Mouse (Mus musculus) natural killer cell, adult 2 months (primary cell): ENCODE measurements around the gene BC107364.
"Not testable (repeated sequence)": the region's sequence is repeated elsewhere in the genome, so short reads cannot be mapped to it uniquely, and the experiment has no call there.

ENCODE experiments used
- DNase-seq, 2 experiments: peaks; one replicate each; pipeline ENCODE4 v3.0.0; 2022; ENCODE audit warnings: low spot score in 2 of 2

The BC107364 gene

GRCm38 (mm10) chr3:96486064-96486827 lies 34.1 kb upstream of the BC107364 start:
- not testable (repeated sequence) for DNase-seq

GRCm38 (mm10) chr3:96485361-96485760 lies 33.3 kb upstream of the BC107364 start:
- DNase-seq = no peak

GRCm38 (mm10) chr3:96484921-96485320 lies 32.8 kb upstream of the BC107364 start:
- DNase-seq = no peak

DNA sequence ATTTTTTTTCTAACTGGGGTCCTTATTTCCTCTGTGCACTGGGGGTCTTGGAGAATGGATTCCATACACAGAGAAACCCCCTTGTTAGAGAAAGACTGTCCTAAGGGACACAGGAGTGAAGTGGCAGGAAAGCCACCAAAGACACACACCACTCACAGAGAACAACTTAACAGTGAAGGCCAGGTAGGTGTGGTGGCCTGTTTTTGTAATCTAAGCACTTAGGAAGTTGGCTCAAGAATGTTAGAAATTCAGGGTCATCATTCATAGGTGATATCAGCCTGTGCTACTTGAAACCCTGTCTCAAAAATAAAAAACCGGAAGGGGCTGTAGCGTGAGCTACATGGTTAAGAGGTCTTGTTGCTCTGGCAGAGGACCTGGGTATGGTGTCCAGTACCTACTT lies 31.8 kb upstream of the BC107364 start:
- no peak for DNase-seq

DNA sequence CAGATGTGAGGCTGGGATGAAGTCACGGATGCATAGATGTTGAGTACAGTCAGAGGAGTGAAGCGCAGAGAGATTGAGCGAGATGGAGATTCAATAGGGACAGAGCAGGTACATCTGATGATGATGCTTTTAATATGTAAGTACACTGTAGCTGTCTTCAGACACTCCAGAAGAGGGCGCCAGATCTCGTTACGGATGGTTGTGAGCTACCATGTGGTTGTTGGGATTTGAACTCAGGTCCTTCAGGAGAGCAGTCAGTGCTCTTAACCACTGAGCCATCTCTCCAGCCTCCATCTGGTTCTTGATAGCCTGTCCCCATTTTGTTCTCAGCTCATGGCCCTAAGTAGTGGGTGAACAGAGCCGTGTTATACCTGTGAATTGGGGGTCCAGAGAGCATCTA lies 30.9 kb upstream of the BC107364 start:
- DNase-seq = not testable (repeated sequence)

- no peak for DNase-seq
Observed at GRCm38 (mm10) chr3:96482451-96482850, 30.3 kb upstream of the BC107364 start.

GRCm38 (mm10) chr3:96481856-96482255 lies 29.8 kb upstream of the BC107364 start:
- no peak for DNase-seq

DNA sequence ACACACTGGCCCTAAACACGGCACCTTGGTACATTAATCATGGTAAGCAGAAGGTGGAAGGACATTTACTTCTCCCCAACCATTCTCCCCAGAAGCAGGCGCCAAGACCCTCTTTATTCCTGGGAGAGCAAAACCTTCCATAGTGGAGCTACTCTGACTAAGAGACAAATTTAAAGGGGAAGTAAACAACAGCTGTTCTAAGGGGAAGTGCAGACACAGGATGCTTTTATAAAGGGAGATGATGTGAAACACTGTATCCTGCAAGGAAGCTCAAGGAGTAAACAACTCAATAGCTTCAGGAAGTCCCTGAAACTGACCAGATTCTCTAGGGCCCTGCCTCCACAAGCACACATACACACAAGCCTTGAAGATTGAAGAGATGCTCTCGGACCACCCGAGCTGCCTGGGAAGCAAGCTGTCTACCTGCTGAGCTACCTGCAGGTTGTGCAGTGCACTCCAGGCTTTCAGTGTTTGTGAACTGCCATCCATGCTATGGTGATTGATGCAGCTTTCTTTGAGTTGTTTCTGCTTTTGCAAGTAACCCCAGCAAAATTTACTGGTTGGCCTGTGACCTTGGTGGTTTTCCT lies 28.7 kb upstream of the BC107364 start:
- DNase-seq = no peak

- DNase-seq = no peak
Observed at GRCm38 (mm10) chr3:96479249-96479648, 27.1 kb upstream of the BC107364 start.

GRCm38 (mm10) chr3:96477558-96477957 lies 25.5 kb upstream of the BC107364 start:
- no peak for DNase-seq

DNA sequence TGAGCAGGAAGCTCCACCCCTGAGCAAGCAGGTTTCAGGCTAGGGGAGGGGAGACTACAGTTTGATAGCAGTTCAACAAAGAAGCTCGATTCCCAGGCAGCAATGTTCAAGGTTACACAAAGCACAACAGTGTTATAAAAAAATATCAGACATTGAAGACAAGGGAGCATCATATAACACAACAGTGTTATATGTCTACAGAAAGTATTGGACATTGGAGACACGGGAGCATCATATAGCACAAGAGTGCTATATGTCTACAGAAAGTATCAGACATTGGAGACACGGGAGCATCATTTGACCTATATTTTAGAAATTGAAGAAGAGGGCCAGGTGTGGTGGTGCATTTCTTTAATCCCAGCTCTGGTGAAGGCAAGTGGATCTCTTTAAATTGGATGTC lies 25.0 kb upstream of the BC107364 start:
- no peak for DNase-seq

DNA sequence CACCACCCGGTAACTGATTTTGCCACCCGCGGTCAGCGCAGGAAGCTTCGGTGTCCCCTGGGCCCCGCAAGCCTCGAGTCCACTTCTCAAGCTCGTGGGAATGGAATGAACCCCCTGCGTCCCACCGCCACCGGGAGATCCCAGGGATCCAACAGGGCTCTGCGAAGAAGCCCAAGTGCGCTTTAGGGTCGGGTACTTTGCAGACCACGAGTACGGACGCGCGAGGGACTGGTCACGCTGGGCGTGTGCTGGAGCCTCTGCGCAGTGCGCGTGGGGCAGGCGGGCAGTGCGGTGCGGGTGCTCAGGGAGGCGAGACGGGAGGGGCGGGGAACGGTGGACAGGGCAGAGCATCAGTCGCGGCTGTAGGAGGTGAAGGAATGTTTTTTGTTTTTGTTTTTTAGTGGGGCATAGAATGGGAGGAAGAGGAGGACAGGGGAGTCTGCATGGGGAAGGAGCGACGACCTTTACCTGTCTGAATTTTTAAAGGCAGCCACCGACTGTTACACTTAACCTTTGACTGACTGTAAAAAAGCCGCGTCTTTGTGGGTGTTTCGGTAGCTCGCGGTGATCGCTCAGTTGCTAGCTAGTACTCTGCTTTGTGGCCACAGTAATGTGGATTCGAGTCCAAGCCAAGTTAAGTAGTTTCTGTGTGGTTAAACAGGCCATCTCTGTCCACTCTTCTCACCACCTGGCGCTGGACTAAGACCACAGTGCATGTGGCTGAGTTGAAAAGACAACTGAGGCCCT lies 23.0 kb upstream of the BC107364 start:
- DNase-seq = no peak

DNA sequence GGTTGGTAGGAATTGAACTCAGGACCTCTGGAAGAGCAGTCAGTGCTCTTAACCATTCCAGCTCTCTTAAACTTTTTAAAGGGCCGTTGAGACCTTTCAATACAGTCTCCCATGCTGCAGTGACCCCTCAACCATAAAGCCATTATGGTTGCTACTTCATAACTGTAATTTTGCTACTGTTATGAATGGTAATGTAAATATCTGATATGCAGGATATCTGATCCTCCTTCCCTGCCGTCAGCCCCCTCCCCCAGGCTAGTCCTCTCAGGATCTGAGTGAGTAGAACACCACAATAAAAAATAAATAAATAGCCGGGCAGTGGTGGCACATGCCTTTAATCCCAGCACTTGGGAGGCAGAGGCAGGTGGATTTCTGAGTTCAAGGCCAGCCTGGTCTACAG lies 21.4 kb upstream of the BC107364 start:
- not testable (repeated sequence) for DNase-seq

- no peak for DNase-seq
Observed at GRCm38 (mm10) chr3:96472066-96472465, 20.0 kb upstream of the BC107364 start.

DNA sequence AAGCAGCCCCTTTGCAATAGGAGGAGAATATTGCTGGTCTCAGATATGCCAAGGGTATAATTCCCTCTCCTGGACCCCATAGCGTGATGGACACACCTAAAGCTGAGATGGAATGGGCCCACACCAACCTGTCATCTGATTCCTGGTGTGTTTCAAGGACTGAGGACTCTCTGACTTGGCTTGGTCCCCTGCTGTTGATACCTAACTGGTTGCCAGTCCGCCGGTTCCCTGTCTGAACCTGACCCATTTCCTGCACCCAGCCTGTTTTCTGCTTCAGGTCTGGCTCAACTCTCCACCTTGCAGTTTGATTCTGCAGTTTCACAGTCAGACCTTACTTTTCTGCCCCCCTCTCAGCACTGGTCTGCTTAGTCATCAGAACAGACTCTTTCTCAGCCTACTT lies 17.5 kb upstream of the BC107364 start:
- no peak for DNase-seq

- not testable (repeated sequence) for DNase-seq
Observed at GRCm38 (mm10) chr3:96468335-96468734, 16.2 kb upstream of the BC107364 start.

DNA sequence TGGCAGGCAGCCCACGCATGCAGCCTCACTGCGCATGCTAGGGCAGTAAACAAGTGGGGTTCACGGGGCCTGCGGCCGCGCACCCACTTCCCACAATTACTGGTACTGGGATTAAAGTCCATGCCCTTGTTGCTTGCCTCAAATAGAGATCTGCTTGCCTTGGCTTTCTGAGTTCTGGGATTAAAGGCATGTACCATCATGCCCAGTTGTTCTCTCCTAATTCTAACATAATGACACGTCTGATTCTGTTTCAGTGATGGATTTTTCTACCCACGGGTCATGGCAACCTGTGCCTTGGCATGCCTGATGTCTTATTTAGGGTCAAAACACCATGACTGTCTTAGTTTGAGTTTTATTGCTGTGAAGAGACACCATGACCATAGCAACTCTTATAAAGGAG lies 15.5 kb upstream of the BC107364 start:
- DNase-seq = no peak

DNA sequence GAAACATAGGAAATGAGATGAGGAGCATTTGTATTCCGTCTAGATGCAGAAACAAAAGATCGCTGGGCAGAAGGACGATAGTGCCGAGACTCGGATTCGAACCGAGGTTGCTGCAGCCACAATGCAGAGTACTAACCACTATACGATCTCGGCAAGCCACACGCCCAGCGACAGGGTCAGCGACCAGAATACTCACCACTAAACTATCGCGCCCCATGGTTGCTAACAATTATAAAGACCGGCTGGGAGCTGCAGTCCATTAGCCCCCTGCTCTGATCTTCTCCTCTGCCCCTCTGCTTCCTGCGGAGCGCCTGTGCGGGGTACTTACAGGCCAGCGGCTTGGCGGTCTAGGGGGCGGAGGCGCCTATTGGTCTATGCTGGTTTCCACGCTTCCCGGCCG lies 11.8 kb upstream of the BC107364 start:
- DNase-seq = no peak

GRCm38 (mm10) chr3:96460568-96460870 lies 8.4 kb upstream of the BC107364 start:
- not testable (repeated sequence) for DNase-seq

GRCm38 (mm10) chr3:96459757-96460567 lies 7.9 kb upstream of the BC107364 start:
- DNase-seq = not testable (repeated sequence)

- DNase-seq = not testable (repeated sequence)
Observed at GRCm38 (mm10) chr3:96458886-96459439, 6.9 kb upstream of the BC107364 start.

GRCm38 (mm10) chr3:96458008-96458407 lies 5.9 kb upstream of the BC107364 start:
- not testable (repeated sequence) for DNase-seq
